Mouse (Mus musculus): Measurements from ENCODE around the gene B3galnt1. TPM values are rescaled to one million over a fixed set of nuclear protein-coding genes. Genes with fewer than 3 reads are reported as not detected.
A peak's percentile ranks its signal among the peaks of the same experiment; 100 is the strongest.
"Not testable (repeated sequence)": the region's sequence is repeated elsewhere in the genome, so short reads cannot be mapped to it uniquely, and the experiment has no call there.

Gene B3galnt1
- polyA plus RNA-seq, 1 experiment from 2014 or later, result 35.1 TPM

- peaks cover 9% of the 10 kb centered on the region for H3K4me1 ChIP-seq (replicated peaks)
- peak overlapping the region; percentile 87 for H3K9ac ChIP-seq (replicated peaks)
- no peak for ATAC-seq (ENCODE audit: insufficient number of reproducible peaks, insufficient read depth, low FRiP score, low TSS enrichment, low read depth)
- WGBS, result 7% methylated on average over 7 of the region's 7 CpGs
- peak overlapping the region; percentile 75 for H3K4me3 ChIP-seq (replicated peaks)
- H3K36me3 ChIP-seq, result peaks cover 4% of the 10 kb centered on the region; the same call in 1 of the 2 replicates
- H3K27me3 ChIP-seq, result no peaks in the 10 kb centered on the region
- no peak overlapping the region; the same call in 1 of the 2 replicates for H3K27ac ChIP-seq
- H3K9me3 ChIP-seq, result no peaks in the 10 kb centered on the region
- H3K4me2 ChIP-seq, result peak overlapping the region; percentile 75
Observed at GRCm38 (mm10) chr3:69597816-69598215, 944 bp downstream of the B3galnt1 start.

GRCm38 (mm10) chr3:69597211-69597610 lies 1.5 kb downstream of the B3galnt1 start:
- H3K27me3 ChIP-seq, result no peaks in the 10 kb centered on the region
- H3K4me2 ChIP-seq, result peak overlapping the region; percentile 75
- peaks cover 9% of the 10 kb centered on the region for H3K4me1 ChIP-seq (replicated peaks)
- ATAC-seq (ENCODE audit: insufficient number of reproducible peaks, insufficient read depth, low FRiP score, low TSS enrichment, low read depth), result no peak
- no peaks in the 10 kb centered on the region for H3K9me3 ChIP-seq
- 86% methylated on average over 6 of the region's 6 CpGs for WGBS
- no peak overlapping the region for H3K27ac ChIP-seq
- peak overlapping the region; percentile 87; the same call in 1 of the 2 replicates for H3K9ac ChIP-seq (replicated peaks)
- H3K4me3 ChIP-seq (replicated peaks), result peak overlapping the region; percentile 75
- peaks cover 4% of the 10 kb centered on the region; the same call in 1 of the 2 replicates for H3K36me3 ChIP-seq

DNA sequence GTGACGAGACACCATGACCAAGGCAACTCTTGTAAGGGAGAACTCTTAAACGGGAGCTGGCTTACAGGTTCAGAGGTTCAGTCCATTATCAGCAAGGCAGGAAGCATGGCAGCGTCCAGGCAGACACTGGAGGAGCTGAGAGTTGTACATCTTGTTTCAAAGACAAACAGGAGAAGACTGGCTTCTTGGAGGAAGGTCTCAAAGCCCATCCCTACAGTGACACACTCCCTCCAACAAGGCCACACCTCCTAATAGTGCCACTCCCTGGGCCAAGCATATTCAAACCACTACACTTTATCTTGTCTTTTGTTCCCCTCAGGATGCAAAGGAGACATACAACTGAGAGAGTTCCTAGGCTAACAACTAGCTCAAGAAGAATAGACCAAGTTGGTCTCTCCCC lies 2.6 kb downstream of the B3galnt1 start:
- 86% methylated on average over 3 of the region's 3 CpGs for WGBS
- no peak overlapping the region for H3K27ac ChIP-seq

DNA sequence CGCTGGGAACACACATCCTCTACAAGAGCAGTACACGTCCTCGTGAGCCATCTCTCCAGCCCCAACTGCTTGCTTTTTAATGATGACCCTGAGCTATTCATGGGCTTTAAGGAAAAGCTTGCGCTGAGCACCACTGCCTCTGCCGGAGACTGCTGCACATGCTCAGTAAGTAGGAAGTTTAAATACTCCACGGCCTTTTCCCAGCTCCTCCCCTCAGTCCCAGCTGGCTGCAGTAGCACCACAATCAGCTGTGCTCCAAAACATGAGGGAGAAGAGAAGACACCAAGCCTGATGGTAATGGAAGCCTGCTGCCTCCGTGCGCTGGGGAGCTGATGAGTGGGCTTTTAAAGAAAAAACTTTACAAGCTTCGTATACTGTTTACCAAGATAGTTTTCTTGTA lies 4.7 kb downstream of the B3galnt1 start:
- no peak overlapping the region for H3K4me2 ChIP-seq
- 80% methylated on average over 9 of the region's 9 CpGs for WGBS
- 0 out of 2 replicates have a peak, but pooled peaks cover 9% of the 10 kb centered on the region for H3K9me3 ChIP-seq
- no peak overlapping the region for H3K4me3 ChIP-seq (replicated peaks)
- no peak overlapping the region for H3K27ac ChIP-seq
- H3K27me3 ChIP-seq, result no peaks in the 10 kb centered on the region
- peaks cover 9% of the 10 kb centered on the region for H3K4me1 ChIP-seq (replicated peaks)
- H3K9ac ChIP-seq (replicated peaks), result no peak overlapping the region
- ATAC-seq (ENCODE audit: insufficient number of reproducible peaks, insufficient read depth, low FRiP score, low TSS enrichment, low read depth), result no peak
- H3K36me3 ChIP-seq, result peaks cover 9% of the 10 kb centered on the region; the same call in 1 of the 2 replicates

More for the DNA sequence above, 2.6 kb downstream of the B3galnt1 start:
- Histone ChIP-seq H3K4me1 (replicated peaks) (peaks cover 9% of the 10 kb centered on the region), H3K36me3 (peaks cover 9% of the 10 kb centered on the region; the same call in 1 of the 2 replicates), H3K4me2 (no peak overlapping the region), H3K27me3 (no peaks in the 10 kb centered on the region), H3K4me3 (replicated peaks) (no peak overlapping the region), H3K9me3 (no peaks in the 10 kb centered on the region), H3K9ac (replicated peaks) (no peak overlapping the region)
- ATAC-seq (ENCODE audit: insufficient number of reproducible peaks, insufficient read depth, low FRiP score, low TSS enrichment, low read depth), result no peak

- Histone ChIP-seq H3K4me3 (replicated peaks) (no peak overlapping the region), H3K9me3 (0 out of 2 replicates have a peak, but pooled peaks cover 9% of the 10 kb centered on the region), H3K36me3 (peaks cover 9% of the 10 kb centered on the region; the same call in 1 of the 2 replicates), H3K9ac (replicated peaks) (no peak overlapping the region), H3K4me1 (replicated peaks) (peaks cover 12% of the 10 kb centered on the region), H3K27me3 (no peaks in the 10 kb centered on the region), H3K27ac (no peak overlapping the region), H3K4me2 (no peak overlapping the region)
- 88% methylated on average over 8 of the region's 8 CpGs for WGBS
- no peak for ATAC-seq (ENCODE audit: insufficient number of reproducible peaks, insufficient read depth, low FRiP score, low TSS enrichment, low read depth)
Observed at GRCm38 (mm10) chr3:69593426-69593825, 5.3 kb downstream of the B3galnt1 start.

DNA sequence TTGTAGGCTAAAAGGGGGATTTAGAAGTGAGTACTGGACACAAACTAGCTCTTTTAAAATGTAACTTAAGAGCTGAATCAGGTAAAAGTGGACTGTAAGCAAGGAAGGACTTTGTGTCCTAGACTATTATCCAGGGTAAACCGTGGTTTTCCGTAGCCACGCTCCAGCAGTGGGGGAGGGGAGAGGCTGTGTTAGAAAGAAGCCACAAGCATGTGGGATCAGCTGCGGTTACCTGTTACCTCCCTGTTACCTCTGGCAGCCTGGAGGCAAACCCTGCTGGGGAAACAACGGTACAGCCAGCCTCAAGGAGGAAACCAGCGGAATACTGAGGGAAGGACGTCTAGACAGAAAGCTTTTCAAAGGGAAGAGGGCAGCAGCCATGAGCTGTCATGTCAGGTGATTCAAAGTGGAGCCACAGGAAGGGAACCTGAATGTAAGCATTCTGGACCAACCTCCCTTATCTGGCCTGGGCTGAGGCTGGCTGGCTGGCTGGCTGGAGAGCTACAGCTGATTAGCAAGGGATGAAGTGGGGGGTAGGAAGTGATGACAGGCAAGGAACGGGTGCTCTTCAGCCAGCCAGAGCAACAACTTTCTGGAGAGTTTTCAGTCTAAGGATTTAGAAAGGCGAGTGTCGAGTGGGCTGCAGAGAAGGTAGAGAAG lies 10.5 kb downstream of the B3galnt1 start:
- H3K4me1 ChIP-seq (replicated peaks), result peaks cover 12% of the 10 kb centered on the region
- WGBS, result 41% methylated on average over 10 of the region's 10 CpGs
- H3K27me3 ChIP-seq, result no peaks in the 10 kb centered on the region
- H3K4me2 ChIP-seq, result no peak overlapping the region
- peaks cover 7% of the 10 kb centered on the region; the same call in 1 of the 2 replicates for H3K36me3 ChIP-seq
- H3K9me3 ChIP-seq, result 0 out of 2 replicates have a peak, but pooled peaks cover 9% of the 10 kb centered on the region
- H3K9ac ChIP-seq (replicated peaks), result no peak overlapping the region
- H3K27ac ChIP-seq, result no peak overlapping the region
- H3K4me3 ChIP-seq (replicated peaks), result no peak overlapping the region
- no peak for ATAC-seq (ENCODE audit: insufficient number of reproducible peaks, insufficient read depth, low FRiP score, low TSS enrichment, low read depth)

GRCm38 (mm10) chr3:69583798-69584197 lies 15.0 kb downstream of the B3galnt1 start:
- H3K4me2 ChIP-seq, result no peak overlapping the region
- no peak overlapping the region for H3K9ac ChIP-seq (replicated peaks)
- peaks cover 12% of the 10 kb centered on the region for H3K4me1 ChIP-seq (replicated peaks)
- no peak overlapping the region for H3K4me3 ChIP-seq (replicated peaks)
- no peaks in the 10 kb centered on the region for H3K27me3 ChIP-seq
- H3K27ac ChIP-seq, result no peak overlapping the region
- ATAC-seq (ENCODE audit: insufficient number of reproducible peaks, insufficient read depth, low FRiP score, low TSS enrichment, low read depth), result no peak
- 93% methylated on average over 1 of the region's 1 CpGs for WGBS
- peaks cover 19% of the 10 kb centered on the region for H3K36me3 ChIP-seq
- no peaks in the 10 kb centered on the region for H3K9me3 ChIP-seq

GRCm38 (mm10) chr3:69578791-69579190 lies 20.0 kb downstream of the B3galnt1 start:
- Histone ChIP-seq H3K9ac (replicated peaks) (no peak overlapping the region), H3K9me3 (no peaks in the 10 kb centered on the region), H3K27ac (no peak overlapping the region), H3K4me3 (replicated peaks) (no peak overlapping the region), H3K4me2 (no peak overlapping the region), H3K36me3 (peaks cover 56% of the 10 kb centered on the region), H3K4me1 (replicated peaks) (no peaks in the 10 kb centered on the region), H3K27me3 (no peaks in the 10 kb centered on the region)
- ATAC-seq (ENCODE audit: insufficient number of reproducible peaks, insufficient read depth, low FRiP score, low TSS enrichment, low read depth), result no peak
- 100% methylated on average over 1 of the region's 1 CpGs for WGBS

DNA sequence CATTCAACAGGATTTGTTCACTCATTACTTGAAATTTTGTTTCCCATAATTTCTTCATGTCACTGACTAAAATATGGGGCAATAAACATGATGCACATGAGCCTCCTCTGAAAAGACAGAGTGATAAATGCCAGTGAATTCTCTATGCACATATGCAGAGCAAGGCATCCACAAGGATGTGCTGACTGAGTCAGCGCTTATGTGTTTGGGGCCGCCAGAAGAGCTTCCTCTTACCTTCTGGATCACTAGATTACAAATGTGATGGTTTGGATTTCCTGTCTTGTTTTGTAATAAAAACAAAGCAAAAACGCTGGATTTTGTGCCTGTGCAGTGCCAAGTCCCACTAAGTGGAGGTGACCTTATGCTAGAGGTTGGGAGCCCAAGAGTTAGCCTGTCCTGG lies 22.0 kb downstream of the B3galnt1 start:
- H3K36me3 ChIP-seq, result peaks cover 46% of the 10 kb centered on the region
- no peak for ATAC-seq (ENCODE audit: insufficient number of reproducible peaks, insufficient read depth, low FRiP score, low TSS enrichment, low read depth)
- 92% methylated on average over 3 of the region's 3 CpGs for WGBS

DNA sequence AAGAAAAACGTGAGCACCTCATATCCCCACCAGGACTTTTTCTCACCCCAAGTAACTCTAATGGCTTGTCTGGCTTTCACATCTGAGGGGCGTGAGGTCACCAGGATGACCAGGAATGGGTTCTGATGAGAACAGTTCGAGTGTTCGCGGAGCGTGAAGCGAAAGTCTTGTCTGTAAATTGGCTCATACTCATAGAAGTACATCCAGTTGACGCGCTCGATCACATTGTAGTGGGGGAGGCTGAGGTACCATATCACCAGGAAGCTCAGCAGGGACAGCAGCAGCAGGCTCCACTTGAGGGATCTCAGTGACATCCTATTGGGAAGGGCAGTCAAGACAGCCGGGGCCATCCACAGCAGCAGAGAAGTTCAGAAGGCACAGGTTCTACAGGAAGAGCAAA lies 23.2 kb downstream of the B3galnt1 start:
- H3K4me2 ChIP-seq, result no peak overlapping the region
- H3K9me3 ChIP-seq, result no peaks in the 10 kb centered on the region
- WGBS, result 96% methylated on average over 11 of the region's 11 CpGs
- no peak for ATAC-seq (ENCODE audit: insufficient number of reproducible peaks, insufficient read depth, low FRiP score, low TSS enrichment, low read depth)
- H3K27ac ChIP-seq, result no peak overlapping the region
- H3K4me1 ChIP-seq (replicated peaks), result no peaks in the 10 kb centered on the region
- H3K9ac ChIP-seq (replicated peaks), result no peak overlapping the region
- H3K36me3 ChIP-seq, result peaks cover 45% of the 10 kb centered on the region
- no peaks in the 10 kb centered on the region for H3K27me3 ChIP-seq
- no peak overlapping the region for H3K4me3 ChIP-seq (replicated peaks)

More for the DNA sequence above, 22.0 kb downstream of the B3galnt1 start:
- Histone ChIP-seq H3K4me2 (no peak overlapping the region), H3K27me3 (no peaks in the 10 kb centered on the region), H3K27ac (no peak overlapping the region), H3K4me3 (replicated peaks) (no peak overlapping the region), H3K9ac (replicated peaks) (no peak overlapping the region), H3K4me1 (replicated peaks) (no peaks in the 10 kb centered on the region), H3K9me3 (no peaks in the 10 kb centered on the region)

GRCm38 (mm10) chr3:69572561-69572960 lies 26.2 kb downstream of the B3galnt1 start:
- Histone ChIP-seq H3K4me1 (replicated peaks) (no peaks in the 10 kb centered on the region), H3K4me3 (replicated peaks) (no peak overlapping the region), H3K9me3 (no peaks in the 10 kb centered on the region), H3K9ac (replicated peaks) (no peak overlapping the region), H3K27me3 (no peaks in the 10 kb centered on the region), H3K27ac (no peak overlapping the region), H3K4me2 (no peak overlapping the region), H3K36me3 (peaks cover 29% of the 10 kb centered on the region)
- WGBS, result 96% methylated on average over 5 of the region's 5 CpGs
- ATAC-seq (ENCODE audit: insufficient number of reproducible peaks, insufficient read depth, low FRiP score, low TSS enrichment, low read depth), result no peak

DNA sequence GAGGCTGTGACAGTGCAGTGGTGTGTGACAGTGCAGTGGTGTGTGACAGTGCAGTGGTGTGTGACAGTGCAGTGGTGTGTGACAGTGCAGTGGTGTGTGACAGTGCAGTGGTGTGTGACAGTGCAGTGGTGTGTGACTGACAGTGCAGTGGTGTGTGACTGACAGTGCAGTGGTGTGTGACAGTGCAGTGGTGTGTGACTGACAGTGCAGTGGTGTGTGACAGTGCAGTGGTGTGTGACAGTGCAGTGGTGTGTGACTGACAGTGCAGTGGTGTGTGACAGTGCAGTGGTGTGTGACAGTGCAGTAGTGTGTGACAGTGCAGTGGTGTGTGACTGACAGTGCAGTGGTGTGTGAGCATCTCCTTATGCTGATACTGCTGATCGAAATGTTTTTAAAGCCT lies 33.2 kb downstream of the B3galnt1 start:
- H3K27ac ChIP-seq; H3K4me1 ChIP-seq (replicated peaks); H3K4me3 ChIP-seq (replicated peaks); H3K9ac ChIP-seq (replicated peaks); ATAC-seq (ENCODE audit: insufficient number of reproducible peaks, insufficient read depth, low FRiP score, low TSS enrichment, low read depth); H3K36me3 ChIP-seq; H3K9me3 ChIP-seq; H3K4me2 ChIP-seq; H3K27me3 ChIP-seq: not testable (repeated sequence)
- 82% methylated on average over 1 of the region's 1 CpGs for WGBS

Data from limb, embryonic 12.5 days (tissue).